Mouse (Mus musculus): ENCODE measurements around the gene Oxsr1. TPM values are rescaled to one million over a fixed set of nuclear protein-coding genes. Genes with fewer than 3 reads are reported as not detected.

Gene Oxsr1
- polyA plus RNA-seq, 1 experiment from 2014 or later, result 18.9 TPM

Other genes starting within 250 kb of the Oxsr1 start
- 18.5 and 18.7 TPM in 2 replicates for gene Plcd1, start 228.9 kb downstream of the Oxsr1 start, polyA plus RNA-seq (2014; fragmentation: Nextera tagmentation; extraction: Ambion mirVana)
- 2.4 and 3.2 TPM in 2 replicates for gene Dlec1, start 219.9 kb downstream of the Oxsr1 start, polyA plus RNA-seq (2014; fragmentation: Nextera tagmentation; extraction: Ambion mirVana)
- 8.1 and 13.5 TPM in 2 replicates for gene Acaa1b, start 165.3 kb downstream of the Oxsr1 start, polyA plus RNA-seq (2014; fragmentation: Nextera tagmentation; extraction: Ambion mirVana)
- not detected in 2 replicates for gene Gm47289, start 163.3 kb downstream of the Oxsr1 start, polyA plus RNA-seq (2014; fragmentation: Nextera tagmentation; extraction: Ambion mirVana)
- 0.44 and 0.93 TPM in 2 replicates for gene Slc22a13, start 113.3 kb downstream of the Oxsr1 start, polyA plus RNA-seq (2014; fragmentation: Nextera tagmentation; extraction: Ambion mirVana)
- 74.5 and 87.7 TPM in 2 replicates for gene Acaa1a, start 17.2 kb upstream of the Oxsr1 start, polyA plus RNA-seq (2014; fragmentation: Nextera tagmentation; extraction: Ambion mirVana)
- gene Myd88, start 19.0 kb upstream of the Oxsr1 start, polyA plus RNA-seq (2014; fragmentation: Nextera tagmentation; extraction: Ambion mirVana), result 17.5 and 21.3 TPM in 2 replicates
- 7.2 and 17.9 TPM in 2 replicates for gene Xylb, start 35.0 kb upstream of the Oxsr1 start, polyA plus RNA-seq (2014; fragmentation: Nextera tagmentation; extraction: Ambion mirVana)
- gene Slc22a14, start 43.1 kb upstream of the Oxsr1 start, polyA plus RNA-seq (2014; fragmentation: Nextera tagmentation; extraction: Ambion mirVana), result not detected in 2 replicates
- 57.4 and 67.0 TPM in 2 replicates for gene Acvr2b, start 79.7 kb upstream of the Oxsr1 start, polyA plus RNA-seq (2014; fragmentation: Nextera tagmentation; extraction: Ambion mirVana)
- gene Exog, start 122.5 kb upstream of the Oxsr1 start, polyA plus RNA-seq (2014; fragmentation: Nextera tagmentation; extraction: Ambion mirVana), result 21.4 and 27.8 TPM in 2 replicates

All from kidney, embryonic 14.5 days (tissue).